Mouse (Mus musculus) midbrain, embryonic 16.5 days (tissue): ENCODE results near the gene Sparc. TPM values are rescaled to one million over a fixed set of nuclear protein-coding genes. Genes with fewer than 3 reads are reported as not detected.
"Not testable (repeated sequence)": the region's sequence is repeated elsewhere in the genome, so short reads cannot be mapped to it uniquely, and the experiment has no call there.

Source experiments
- ATAC-seq: fragments of 200-750 bp; cut with Nextera tagmentation; 2 replicates; pipeline ENCODE4 v1.8.0; 2017; ENCODE audit warnings: moderate TSS enrichment
- H3K27ac ChIP-seq: fragments of 300-500 bp; sonication (generic); 2 replicates; pipeline ENCODE4 v1.5.1; 2014; ENCODE audit warnings: mild to moderate bottlenecking, low read length, mixed read lengths
- H3K27me3 ChIP-seq: fragments of 300-500 bp; sonication (generic); 2 replicates; pipeline ENCODE4 v1.6.1; 2014; ENCODE audit warnings: low read depth, low read length, mixed read lengths; ENCODE audit not compliant: control insufficient read depth, insufficient read depth
- H3K36me3 ChIP-seq: fragments of 300-500 bp; sonication (generic); 2 replicates; pipeline ENCODE4 v1.6.1; 2014; ENCODE audit warnings: mild to moderate bottlenecking, low read length, moderate library complexity, mixed read lengths; ENCODE audit not compliant: control insufficient read depth, insufficient read depth
- H3K4me1 ChIP-seq: fragments of 300-500 bp; sonication (generic); 2 replicates; pipeline ENCODE4 v1.6.1; 2014; ENCODE audit warnings: mild to moderate bottlenecking, low read length, mixed read lengths; ENCODE audit not compliant: control insufficient read depth, insufficient read depth
- H3K4me2 ChIP-seq: fragments of 300-500 bp; sonication (generic); 2 replicates; pipeline ENCODE4 v1.6.1; 2014; ENCODE audit warnings: mild to moderate bottlenecking, low read length, mixed read lengths
- H3K4me3 ChIP-seq: fragments of 300-500 bp; sonication (generic); 2 replicates; pipeline ENCODE4 v1.5.1; 2014; ENCODE audit warnings: low read depth, mild to moderate bottlenecking, low read length, moderate library complexity, mixed read lengths
- H3K9ac ChIP-seq: fragments of 300-500 bp; sonication (generic); 2 replicates; pipeline ENCODE4 v1.6.1; 2014; ENCODE audit warnings: low read depth, low read length, mixed read lengths
- H3K9me3 ChIP-seq: fragments of 300-500 bp; sonication (generic); replicated peaks from 2 replicates; pipeline ENCODE4 v1.6.1; 2014; ENCODE audit warnings: mild to moderate bottlenecking, low read length, mixed read lengths; ENCODE audit not compliant: control insufficient read depth, poor library complexity, severe bottlenecking
- WGBS: fragments of 180-500 bp; shearing (Covaris S2); extraction: QIAGEN DNeasy Blood & Tissue Kit; methylation state at CpG from one replicate; pipeline ENCODE4 v1.1.7; 2014; 5-methylcytosine and 5-hydroxymethylcytosine counted together
- polyA plus RNA-seq: library from polyadenylated mRNA; unstranded; fragments of >200 nt; fragmentation: Nextera tagmentation; extraction: Ambion mirVana; gene quantifications from 2 replicates; pipeline ENCODE4 v1.2.1, GENCODE M21; 2015

Sparc gene
- polyA plus RNA-seq, 1 experiment from 2014 or later: 452 TPM

DNA sequence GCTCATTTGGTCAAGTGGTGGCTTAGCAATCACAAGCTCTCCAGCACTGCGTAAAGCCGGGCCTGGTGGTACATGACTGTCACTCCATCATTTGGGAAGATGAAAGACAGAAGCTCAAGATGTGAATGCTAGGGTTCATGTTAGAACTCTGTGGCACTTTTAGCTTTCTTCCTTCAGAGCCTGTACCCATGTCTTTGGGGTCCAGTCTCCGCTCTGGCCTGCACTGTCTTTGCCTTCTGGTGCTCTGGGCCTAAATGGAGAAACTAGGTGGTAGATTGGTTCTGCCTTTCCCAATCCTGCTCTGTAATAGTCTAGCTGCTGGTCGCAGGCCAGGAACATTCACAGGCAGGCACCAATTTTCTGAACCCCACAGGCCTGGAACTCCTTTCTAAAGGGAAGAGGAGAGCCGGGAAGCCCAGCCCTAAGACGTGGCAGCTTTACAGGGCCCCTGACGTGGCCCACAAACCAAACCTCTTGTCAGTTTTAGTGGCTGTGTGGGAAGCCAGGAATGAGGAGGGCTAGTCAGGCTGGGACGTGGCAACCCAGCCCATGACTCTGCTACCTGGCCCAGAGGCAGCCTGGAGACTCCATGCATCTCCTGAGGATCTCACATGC, 1.9 kb upstream of the Sparc start:
- Histone ChIP-seq H3K4me3 (no peak overlapping the region), H3K4me2 (no peak overlapping the region), H3K9me3 (no peaks in the 10 kb centered on the region), H3K9ac (no peak overlapping the region), H3K27me3 (no peaks in the 10 kb centered on the region), H3K27ac (no peak overlapping the region), H3K4me1 (peaks cover 10% of the 10 kb centered on the region), H3K36me3 (no peaks in the 10 kb centered on the region)
- 74% methylated on average over 8 of the region's 8 CpGs for WGBS
- ATAC-seq: no peak

DNA sequence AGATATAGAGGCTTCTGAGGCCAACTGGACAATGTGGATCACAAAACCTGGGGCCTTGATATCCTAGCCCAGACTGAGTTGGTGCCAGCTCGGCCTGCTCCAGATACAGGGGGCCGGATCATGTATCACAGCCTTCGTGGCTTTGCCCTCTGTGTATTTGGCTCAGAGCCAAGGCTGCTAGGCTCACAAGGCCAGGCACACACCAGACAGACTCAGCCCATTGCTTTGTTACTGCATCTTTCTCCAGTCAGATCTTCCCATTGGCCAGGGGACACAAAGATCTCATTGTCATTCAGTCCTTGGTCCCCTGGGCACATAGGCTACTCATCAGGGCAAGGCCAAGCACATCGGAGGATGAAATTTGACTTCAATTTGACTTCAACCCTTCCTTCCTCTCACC, 773 bp upstream of the Sparc start:
- no peak overlapping the region for H3K4me3 ChIP-seq
- WGBS: 9% methylated on average over 4 of the region's 4 CpGs
- no peaks in the 10 kb centered on the region for H3K9me3 ChIP-seq
- no peaks in the 10 kb centered on the region for H3K36me3 ChIP-seq
- H3K4me1 ChIP-seq: peaks cover 15% of the 10 kb centered on the region
- ATAC-seq: peak; percentile 68
- H3K4me2 ChIP-seq: no peak overlapping the region
- H3K27ac ChIP-seq: peak overlapping the region; percentile 39; the same call in 1 of the 2 replicates
- H3K9ac ChIP-seq: no peak overlapping the region
- no peaks in the 10 kb centered on the region for H3K27me3 ChIP-seq

DNA sequence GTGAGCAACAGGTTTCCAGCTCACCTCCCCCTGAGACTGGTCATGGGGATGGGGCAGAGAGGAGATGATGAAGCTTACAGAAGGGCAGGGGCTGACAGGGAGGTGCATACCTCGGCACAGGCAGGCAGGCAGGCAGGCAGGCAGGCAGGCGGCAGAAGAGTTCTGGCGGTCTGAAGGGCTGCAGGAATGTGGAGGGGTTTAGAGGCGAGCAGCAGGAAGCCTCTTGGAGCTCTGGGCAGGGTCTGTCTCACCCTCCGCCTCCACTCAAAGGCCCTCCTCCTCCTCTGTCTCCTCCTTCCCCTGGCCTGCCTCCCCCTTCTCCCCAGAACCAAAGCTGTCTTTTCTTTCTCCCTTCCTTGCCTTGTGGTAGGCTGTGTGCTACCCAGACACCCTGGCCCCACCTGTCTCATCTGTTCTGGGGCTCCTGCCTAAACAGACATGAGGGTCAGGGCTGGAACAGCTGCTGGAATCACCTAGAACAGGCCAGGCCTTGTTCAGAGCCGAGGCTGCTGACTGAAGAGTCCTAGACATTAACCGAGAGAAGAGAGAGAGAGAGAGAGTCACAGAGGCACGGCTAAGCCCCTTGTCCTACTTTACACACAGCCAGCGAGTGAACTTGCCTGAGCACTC, 3.2 kb downstream of the Sparc start:
- Histone ChIP-seq H3K9me3 (no peaks in the 10 kb centered on the region), H3K4me3 (peak overlapping the region; percentile 33), H3K27me3 (no peaks in the 10 kb centered on the region), H3K4me2 (peak overlapping the region; percentile 58), H3K4me1 (peaks cover 23% of the 10 kb centered on the region), H3K27ac (peak overlapping the region; percentile 69), H3K9ac (no peak overlapping the region), H3K36me3 (no peaks in the 10 kb centered on the region)
- ATAC-seq: peak; percentile 73
- under 1% methylated on average over 8 of the region's 9 CpGs for WGBS

DNA sequence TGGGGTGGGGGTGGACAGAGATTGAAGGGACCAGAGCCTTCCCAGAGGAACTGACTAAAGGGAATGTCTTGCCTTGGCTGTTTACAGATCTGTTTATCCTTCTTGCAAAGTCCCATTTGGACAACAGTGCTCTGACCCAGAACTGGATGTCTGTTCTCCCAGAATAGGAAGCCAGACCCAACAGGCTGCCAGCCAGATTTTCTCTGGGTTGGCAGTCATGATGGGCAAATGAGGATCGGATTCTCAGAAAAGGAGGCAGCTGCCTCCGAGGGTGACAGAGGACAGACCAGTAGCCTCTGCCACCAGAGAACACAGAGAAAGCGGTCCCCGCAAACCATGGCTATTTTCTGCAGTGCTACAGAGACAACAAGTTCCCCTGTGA, 3.7 kb downstream of the Sparc start:
- Histone ChIP-seq H3K27ac (peak overlapping the region; percentile 69; the same call in 1 of the 2 replicates), H3K4me2 (peak overlapping the region; percentile 58), H3K4me1 (peaks cover 23% of the 10 kb centered on the region), H3K4me3 (peak overlapping the region; percentile 33), H3K27me3 (no peaks in the 10 kb centered on the region), H3K9me3 (no peaks in the 10 kb centered on the region), H3K36me3 (no peaks in the 10 kb centered on the region), H3K9ac (no peak overlapping the region)
- no peak for ATAC-seq
- 3% methylated on average over 4 of the region's 4 CpGs for WGBS

DNA sequence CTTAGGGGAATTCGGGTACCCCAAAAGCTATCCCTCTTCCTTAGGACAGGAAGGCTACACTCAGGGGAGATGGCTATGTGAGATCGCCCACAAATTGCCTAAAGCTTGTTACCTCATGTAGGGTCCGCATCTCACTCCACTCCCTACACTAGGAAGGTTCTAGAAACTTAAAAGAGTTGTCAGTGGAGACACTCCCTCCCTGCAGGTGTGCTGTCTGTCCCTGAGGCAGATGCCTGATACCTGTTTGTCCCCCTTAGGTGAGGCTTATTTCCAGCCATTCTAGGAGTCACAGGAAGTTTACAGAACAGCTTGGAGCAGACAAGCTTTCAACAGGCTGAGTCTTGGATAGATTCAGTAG, 4.3 kb downstream of the Sparc start:
- Histone ChIP-seq H3K36me3 (no peaks in the 10 kb centered on the region), H3K9me3 (no peaks in the 10 kb centered on the region), H3K27ac (peak overlapping the region; percentile 5; the same call in 1 of the 2 replicates), H3K27me3 (no peaks in the 10 kb centered on the region), H3K4me1 (peaks cover 22% of the 10 kb centered on the region), H3K4me3 (peak overlapping the region; percentile 33), H3K4me2 (peak overlapping the region; percentile 58), H3K9ac (peak overlapping the region; percentile 30; the same call in 1 of the 2 replicates)
- no peak for ATAC-seq
- WGBS: 6% methylated on average over 3 of the region's 3 CpGs

DNA sequence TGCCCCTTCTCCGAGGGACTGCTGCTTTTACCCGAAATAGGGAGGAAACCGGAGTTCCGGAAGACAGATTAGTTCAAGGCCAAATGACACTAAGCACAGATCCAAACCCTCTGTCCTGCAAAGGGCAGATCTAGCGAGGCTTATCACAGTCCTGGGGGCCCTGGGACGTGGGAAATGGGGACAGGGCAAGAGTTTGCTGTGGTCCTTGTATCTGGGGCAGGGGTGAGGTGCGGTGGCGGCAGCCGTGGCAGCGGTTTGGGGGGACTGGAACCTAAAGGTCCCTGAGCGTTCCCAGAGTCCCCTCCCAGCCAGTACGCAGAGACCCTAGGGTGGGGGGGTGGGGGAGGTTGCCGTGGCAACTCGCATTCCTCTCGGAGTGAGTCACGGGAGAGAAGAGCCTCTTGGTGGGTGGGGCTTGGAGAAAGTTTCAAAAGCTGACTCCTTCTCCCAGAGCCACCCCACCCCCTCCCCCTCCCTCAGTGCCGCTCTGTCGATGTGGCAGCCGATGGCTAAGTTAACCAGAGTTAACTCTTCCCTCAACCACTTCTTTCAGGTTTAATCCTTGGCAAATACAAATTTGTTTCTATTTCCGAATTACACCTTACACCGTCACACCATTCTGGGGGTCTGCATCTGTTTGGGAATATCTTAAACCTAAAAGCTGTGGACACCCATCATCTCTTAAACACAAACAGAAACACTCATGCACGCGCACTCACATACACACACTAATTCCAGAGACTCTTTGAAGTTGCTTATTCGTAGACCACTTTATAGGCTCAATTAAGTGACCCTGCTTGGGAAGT, 4.9 kb downstream of the Sparc start:
- Histone ChIP-seq H3K27me3 (no peaks in the 10 kb centered on the region), H3K9ac (peak overlapping the region; percentile 52), H3K9me3 (no peaks in the 10 kb centered on the region), H3K4me1 (peaks cover 20% of the 10 kb centered on the region), H3K27ac (peak overlapping the region; percentile 30), H3K4me3 (peak overlapping the region; percentile 33), H3K36me3 (no peaks in the 10 kb centered on the region), H3K4me2 (peak overlapping the region; percentile 58)
- peak; percentile 53; the same call in 1 of the 2 replicates for ATAC-seq
- 2% methylated on average over 23 of the region's 24 CpGs for WGBS

DNA sequence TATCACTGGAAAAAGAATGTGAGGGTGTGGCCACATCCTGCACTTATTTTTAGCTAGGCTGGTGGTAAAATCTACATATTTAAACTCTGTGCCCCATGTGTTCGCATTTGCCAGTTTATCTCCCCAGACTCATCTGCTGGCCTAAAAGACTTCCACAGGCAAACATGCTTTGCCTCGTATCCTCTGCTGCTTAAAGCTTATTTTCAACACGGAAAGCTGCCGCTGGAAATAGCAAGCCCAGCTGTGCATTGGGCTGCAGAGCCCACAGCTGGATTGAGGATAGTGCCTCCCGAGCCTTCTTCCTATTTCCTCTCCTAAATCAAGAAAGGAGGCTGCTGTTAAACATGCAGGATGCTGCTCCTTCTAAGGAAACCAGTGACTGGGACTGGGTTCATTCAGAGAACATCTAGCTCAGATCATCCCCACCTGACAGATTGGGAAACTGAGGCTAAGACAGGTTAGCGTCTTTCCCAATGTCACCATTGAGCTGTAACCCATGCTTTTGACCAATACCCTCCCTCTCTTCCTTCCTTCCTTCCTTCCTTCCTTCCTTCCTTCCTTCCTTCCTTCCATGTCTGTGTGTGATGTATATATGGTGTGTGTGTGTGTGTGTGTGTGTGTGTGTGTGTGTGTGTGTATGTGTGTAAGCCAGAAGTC, 6.2 kb downstream of the Sparc start:
- H3K4me1 ChIP-seq: peaks cover 20% of the 10 kb centered on the region
- H3K9me3 ChIP-seq: no peaks in the 10 kb centered on the region
- H3K4me2 ChIP-seq: no peak overlapping the region
- H3K9ac ChIP-seq: no peak overlapping the region
- no peak overlapping the region for H3K27ac ChIP-seq
- no peaks in the 10 kb centered on the region for H3K36me3 ChIP-seq
- ATAC-seq: no peak
- 74% methylated on average over 6 of the region's 6 CpGs for WGBS
- H3K4me3 ChIP-seq: no peak overlapping the region
- H3K27me3 ChIP-seq: no peaks in the 10 kb centered on the region

DNA sequence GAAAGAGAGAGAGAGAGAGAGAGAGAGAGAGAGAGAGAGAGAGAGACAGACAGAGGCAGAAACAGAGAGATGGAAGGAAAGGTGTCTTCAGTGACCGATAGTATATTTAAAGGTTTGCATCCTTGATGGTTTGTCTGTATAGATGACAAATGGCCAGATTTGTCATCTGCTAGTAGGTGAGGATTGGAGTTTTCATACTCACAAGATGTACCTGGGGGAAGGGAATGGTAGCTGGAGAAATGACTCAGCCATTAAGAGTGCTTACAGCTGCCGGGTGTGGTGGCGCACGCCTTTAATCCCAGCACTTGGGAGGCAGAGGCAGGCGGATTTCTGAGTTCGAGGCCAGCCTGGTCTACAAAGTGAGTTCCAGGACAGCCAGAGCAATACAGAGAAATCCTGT, 7.3 kb downstream of the Sparc start:
- not testable (repeated sequence) for H3K9me3 ChIP-seq, ATAC-seq, H3K27ac ChIP-seq, H3K4me2 ChIP-seq, H3K27me3 ChIP-seq, H3K4me3 ChIP-seq, H3K36me3 ChIP-seq, H3K9ac ChIP-seq
- H3K4me1 ChIP-seq: peaks cover 20% of the 10 kb centered on the region
- WGBS: 99% methylated on average over 6 of the region's 6 CpGs
